Mouse (Mus musculus): Measurements from ENCODE around the gene Gpr176. TPM values are rescaled to one million over a fixed set of nuclear protein-coding genes. Genes with fewer than 3 reads are reported as not detected.

The Gpr176 gene
- polyA plus RNA-seq, 1 experiment, result 0.55 TPM

GRCm38 (mm10) chr2:118254516-118254915 lies 118.7 kb downstream of the Gpr176 start:
- Histone ChIP-seq H3K27me3 (replicated peaks; ENCODE audit: control insufficient read depth, insufficient read depth, low read length) (no peaks in the 10 kb centered on the region), H3K4me1 (ENCODE audit: control insufficient read depth, insufficient read depth, low read length) (no peaks in the 10 kb centered on the region), H3K27ac (ENCODE audit: insufficient read depth, low read depth, low read length) (no peak overlapping the region), H3K4me3 (ENCODE audit: insufficient read depth, low read depth, low read length) (no peak overlapping the region), H3K36me3 (ENCODE audit: control insufficient read depth, insufficient read depth, low read length) (no peaks in the 10 kb centered on the region)
- 49% methylated on average over 8 of the region's 8 CpGs for WGBS
- TF ChIP-seq POLR2A (IDR thresholded peaks at IDR 0.05; ENCODE audit: low read depth, low read length) (no peak), CTCF (conservative IDR thresholded peaks at IDR 0.05; ENCODE audit: insufficient read depth, insufficient read length, low read depth, low read length) (no peak)
- no peak for DNase-seq

GRCm38 (mm10) chr2:118248966-118249365 lies 124.3 kb downstream of the Gpr176 start:
- 74% methylated on average over 12 of the region's 12 CpGs for WGBS
- no peak overlapping the region for H3K27ac ChIP-seq (ENCODE audit: insufficient read depth, low read depth, low read length)
- DNase-seq, result no peak
- no peaks in the 10 kb centered on the region for H3K36me3 ChIP-seq (ENCODE audit: control insufficient read depth, insufficient read depth, low read length)
- H3K4me1 ChIP-seq (ENCODE audit: control insufficient read depth, insufficient read depth, low read length), result peaks cover 2% of the 10 kb centered on the region; the same call in 1 of the 2 replicates
- no peak overlapping the region for H3K4me3 ChIP-seq (ENCODE audit: insufficient read depth, low read depth, low read length)
- no peak for TF ChIP-seq CTCF (conservative IDR thresholded peaks at IDR 0.05; ENCODE audit: insufficient read depth, insufficient read length, low read depth, low read length)
- TF ChIP-seq POLR2A (IDR thresholded peaks at IDR 0.05; ENCODE audit: low read depth, low read length), result no peak
- no peaks in the 10 kb centered on the region for H3K27me3 ChIP-seq (replicated peaks; ENCODE audit: control insufficient read depth, insufficient read depth, low read length)

- peak; percentile 87 for DNase-seq
- H3K4me1 ChIP-seq (ENCODE audit: control insufficient read depth, insufficient read depth, low read length), result peaks cover 2% of the 10 kb centered on the region; the same call in 1 of the 2 replicates
- TF ChIP-seq POLR2A (IDR thresholded peaks at IDR 0.05; ENCODE audit: low read depth, low read length) (no peak), CTCF (conservative IDR thresholded peaks at IDR 0.05; ENCODE audit: insufficient read depth, insufficient read length, low read depth, low read length) (no peak)
These were observed 125.2 kb downstream of the Gpr176 start for GRCm38 (mm10) chr2:118248016-118248415.

GRCm38 (mm10) chr2:118245914-118246313 lies 127.3 kb downstream of the Gpr176 start:
- 9% methylated on average over 10 of the region's 10 CpGs for WGBS
- H3K36me3 ChIP-seq (ENCODE audit: control insufficient read depth, insufficient read depth, low read length), result no peaks in the 10 kb centered on the region
- peaks cover 2% of the 10 kb centered on the region; the same call in 1 of the 2 replicates for H3K4me1 ChIP-seq (ENCODE audit: control insufficient read depth, insufficient read depth, low read length)
- peak; percentile 75 for DNase-seq
- H3K27me3 ChIP-seq (replicated peaks; ENCODE audit: control insufficient read depth, insufficient read depth, low read length), result no peaks in the 10 kb centered on the region
- no peak overlapping the region for H3K27ac ChIP-seq (ENCODE audit: insufficient read depth, low read depth, low read length)
- H3K4me3 ChIP-seq (ENCODE audit: insufficient read depth, low read depth, low read length), result no peak overlapping the region
- TF ChIP-seq CTCF (conservative IDR thresholded peaks at IDR 0.05; ENCODE audit: insufficient read depth, insufficient read length, low read depth, low read length), result peak; percentile 83
- no peak for TF ChIP-seq POLR2A (IDR thresholded peaks at IDR 0.05; ENCODE audit: low read depth, low read length)

More at GRCm38 (mm10) chr2:118248016-118248415, 125.2 kb downstream of the Gpr176 start:
- Histone ChIP-seq H3K4me3 (ENCODE audit: insufficient read depth, low read depth, low read length) (no peak overlapping the region), H3K27me3 (replicated peaks; ENCODE audit: control insufficient read depth, insufficient read depth, low read length) (no peaks in the 10 kb centered on the region), H3K36me3 (ENCODE audit: control insufficient read depth, insufficient read depth, low read length) (no peaks in the 10 kb centered on the region), H3K27ac (ENCODE audit: insufficient read depth, low read depth, low read length) (peak overlapping the region; percentile 36; the same call in 1 of the 2 replicates)
- 34% methylated on average over 2 of the region's 2 CpGs for WGBS

GRCm38 (mm10) chr2:118236196-118236595 lies 137.0 kb downstream of the Gpr176 start:
- no peak for DNase-seq
- Histone ChIP-seq H3K36me3 (ENCODE audit: control insufficient read depth, insufficient read depth, low read length) (no peaks in the 10 kb centered on the region), H3K4me3 (ENCODE audit: insufficient read depth, low read depth, low read length) (no peak overlapping the region), H3K27ac (ENCODE audit: insufficient read depth, low read depth, low read length) (no peak overlapping the region), H3K4me1 (ENCODE audit: control insufficient read depth, insufficient read depth, low read length) (no peaks in the 10 kb centered on the region), H3K27me3 (replicated peaks; ENCODE audit: control insufficient read depth, insufficient read depth, low read length) (no peaks in the 10 kb centered on the region)
- 82% methylated on average over 7 of the region's 7 CpGs for WGBS
- TF ChIP-seq CTCF (conservative IDR thresholded peaks at IDR 0.05; ENCODE audit: insufficient read depth, insufficient read length, low read depth, low read length), result no peak
- TF ChIP-seq POLR2A (IDR thresholded peaks at IDR 0.05; ENCODE audit: low read depth, low read length), result no peak

GRCm38 (mm10) chr2:118235614-118236013 lies 137.6 kb downstream of the Gpr176 start:
- Histone ChIP-seq H3K4me3 (ENCODE audit: insufficient read depth, low read depth, low read length) (no peak overlapping the region), H3K27me3 (replicated peaks; ENCODE audit: control insufficient read depth, insufficient read depth, low read length) (no peaks in the 10 kb centered on the region), H3K36me3 (ENCODE audit: control insufficient read depth, insufficient read depth, low read length) (no peaks in the 10 kb centered on the region), H3K4me1 (ENCODE audit: control insufficient read depth, insufficient read depth, low read length) (no peaks in the 10 kb centered on the region), H3K27ac (ENCODE audit: insufficient read depth, low read depth, low read length) (no peak overlapping the region)
- no peak for DNase-seq
- 78% methylated on average over 3 of the region's 3 CpGs for WGBS
- TF ChIP-seq POLR2A (IDR thresholded peaks at IDR 0.05; ENCODE audit: low read depth, low read length) (no peak), CTCF (conservative IDR thresholded peaks at IDR 0.05; ENCODE audit: insufficient read depth, insufficient read length, low read depth, low read length) (no peak)

- H3K27ac ChIP-seq (ENCODE audit: insufficient read depth, low read depth, low read length), result no peak overlapping the region
- no peaks in the 10 kb centered on the region for H3K27me3 ChIP-seq (replicated peaks; ENCODE audit: control insufficient read depth, insufficient read depth, low read length)
- no peaks in the 10 kb centered on the region for H3K36me3 ChIP-seq (ENCODE audit: control insufficient read depth, insufficient read depth, low read length)
- H3K4me3 ChIP-seq (ENCODE audit: insufficient read depth, low read depth, low read length), result no peak overlapping the region
- H3K4me1 ChIP-seq (ENCODE audit: control insufficient read depth, insufficient read depth, low read length), result no peaks in the 10 kb centered on the region; the same call in 1 of the 2 replicates
- TF ChIP-seq CTCF (conservative IDR thresholded peaks at IDR 0.05; ENCODE audit: insufficient read depth, insufficient read length, low read depth, low read length) (no peak), POLR2A (IDR thresholded peaks at IDR 0.05; ENCODE audit: low read depth, low read length) (no peak)
- DNase-seq, result no peak
- 51% methylated on average over 3 of the region's 3 CpGs for WGBS
These were observed 142.7 kb downstream of the Gpr176 start for GRCm38 (mm10) chr2:118230544-118230943.
